Mouse (Mus musculus) myocyte (in vitro differentiated cells): ENCODE measurements around the gene Sh3kbp1.

ENCODE experiments used
- E2F4 ChIP-seq: IDR thresholded peaks from one replicate; pipeline ENCODE4 v1.6.1; 2011; ENCODE audit warnings: mild to moderate bottlenecking, control low read depth, moderate library complexity; ENCODE audit not compliant: insufficient read depth
- POLR2A ChIP-seq: IDR thresholded peaks from one replicate; pipeline ENCODE4 v1.6.1; 2011; ENCODE audit warnings: low read depth, mild to moderate bottlenecking, control low read depth, moderate library complexity; ENCODE audit not compliant: insufficient read length
- SRF ChIP-seq: IDR thresholded peaks from one replicate; pipeline ENCODE4 v1.6.1; 2011; ENCODE audit warnings: low read depth; ENCODE audit not compliant: control insufficient read depth, insufficient read length
- TCF12 ChIP-seq: IDR thresholded peaks from one replicate; pipeline ENCODE4 v1.6.1; 2011; ENCODE audit warnings: mild to moderate bottlenecking, control low read depth; ENCODE audit not compliant: poor library complexity, insufficient read depth, severe bottlenecking
- USF1 ChIP-seq: IDR thresholded peaks from one replicate; pipeline ENCODE4 v1.6.1; 2011; ENCODE audit warnings: low read depth, mild to moderate bottlenecking, control low read depth, moderate library complexity

GRCm38 (mm10) chrX:159828135-159828534 lies 201.1 kb downstream of the Sh3kbp1 start:
- TF ChIP-seq POLR2A (no peak), TCF12 (no peak), E2F4 (no peak), SRF (no peak), USF1 (no peak)
